Mouse (Mus musculus) neural tube, embryonic 11.5 days (tissue): ENCODE measurements around the gene Gm10097. TPM values are rescaled to one million over a fixed set of nuclear protein-coding genes. Genes with fewer than 3 reads are reported as not detected.

Source experiments
- ATAC-seq: fragments of 200-750 bp; cut with Nextera tagmentation; 2 replicates; pipeline ENCODE4 v1.8.0; 2017; ENCODE audit warnings: moderate number of reproducible peaks, mild to moderate bottlenecking, moderate TSS enrichment, moderate library complexity; ENCODE audit not compliant: insufficient read depth, low FRiP score, low TSS enrichment
- DNase-seq: peaks from one replicate; pipeline ENCODE4 v3.0.0-alpha.2; 2015; ENCODE audit warnings: low spot score
- H3K27ac ChIP-seq: fragments of 300-500 bp; sonication (generic); 2 replicates; pipeline ENCODE4 v1.5.1; 2014; ENCODE audit warnings: low read depth, mild to moderate bottlenecking, low read length
- H3K27me3 ChIP-seq: fragments of 300-500 bp; sonication (generic); 2 replicates; pipeline ENCODE4 v1.6.1; 2014; ENCODE audit warnings: mild to moderate bottlenecking, low read length, mixed read lengths; ENCODE audit not compliant: control insufficient read depth, insufficient read depth
- H3K36me3 ChIP-seq: fragments of 300-500 bp; sonication (generic); 2 replicates; pipeline ENCODE4 v1.6.1; 2014; ENCODE audit warnings: mild to moderate bottlenecking, low read length, moderate library complexity, mixed read lengths; ENCODE audit not compliant: control insufficient read depth, insufficient read depth
- H3K4me1 ChIP-seq: fragments of 300-500 bp; sonication (generic); 2 replicates; pipeline ENCODE4 v1.6.1; 2014; ENCODE audit warnings: low read length, mixed read lengths; ENCODE audit not compliant: control insufficient read depth, insufficient read depth
- H3K4me2 ChIP-seq: fragments of 300-500 bp; sonication (generic); 2 replicates; pipeline ENCODE4 v1.6.1; 2014; ENCODE audit warnings: low read depth, mild to moderate bottlenecking, moderate library complexity
- H3K4me3 ChIP-seq: fragments of 300-500 bp; sonication (generic); 2 replicates; pipeline ENCODE4 v1.5.1; 2014; ENCODE audit warnings: low read depth, low read length
- H3K9ac ChIP-seq: fragments of 300-500 bp; sonication (generic); 2 replicates; pipeline ENCODE4 v1.6.1; 2014; ENCODE audit warnings: mild to moderate bottlenecking, low read length
- H3K9me3 ChIP-seq: fragments of 300-500 bp; sonication (generic); 2 replicates; pipeline ENCODE4 v1.6.1; 2016; ENCODE audit warnings: low read length; ENCODE audit not compliant: control insufficient read depth
- WGBS: fragments of 180-500 bp; shearing (Covaris S2); extraction: QIAGEN DNeasy Blood & Tissue Kit; methylation state at CpG from one replicate; pipeline ENCODE4 v1.1.7; 2014; 5-methylcytosine and 5-hydroxymethylcytosine counted together
- polyA plus RNA-seq: library from polyadenylated mRNA; unstranded; fragments of >200 nt; fragmentation: Nextera tagmentation; extraction: Ambion mirVana; gene quantifications from 2 replicates; pipeline ENCODE4 v1.2.1, GENCODE M21; 2014

Gm10097 gene
- polyA plus RNA-seq, 1 experiment from 2014 or later: not detected

DNA sequence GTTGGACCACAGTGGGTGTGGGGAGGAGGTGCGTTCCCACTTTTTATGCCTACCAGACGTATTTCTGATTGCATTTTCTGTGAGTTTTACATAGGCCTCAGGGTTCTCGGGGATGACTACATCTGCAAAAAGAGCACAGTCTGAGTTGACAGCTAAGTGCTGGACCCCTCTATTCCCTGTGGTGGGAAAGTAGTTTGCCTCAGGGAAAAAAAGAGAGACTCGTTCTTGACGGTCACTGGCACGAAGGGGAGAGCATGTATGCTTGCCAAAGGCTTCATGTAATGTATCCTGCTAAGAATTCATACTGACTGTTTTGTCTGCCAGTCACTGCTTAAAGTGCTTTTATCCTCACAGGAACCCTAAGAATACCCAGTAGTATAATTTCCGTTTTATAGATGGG, 23.8 kb upstream of the Gm10097 start:
- 89% methylated on average over 7 of the region's 7 CpGs for WGBS
- DNase-seq: no peak

DNA sequence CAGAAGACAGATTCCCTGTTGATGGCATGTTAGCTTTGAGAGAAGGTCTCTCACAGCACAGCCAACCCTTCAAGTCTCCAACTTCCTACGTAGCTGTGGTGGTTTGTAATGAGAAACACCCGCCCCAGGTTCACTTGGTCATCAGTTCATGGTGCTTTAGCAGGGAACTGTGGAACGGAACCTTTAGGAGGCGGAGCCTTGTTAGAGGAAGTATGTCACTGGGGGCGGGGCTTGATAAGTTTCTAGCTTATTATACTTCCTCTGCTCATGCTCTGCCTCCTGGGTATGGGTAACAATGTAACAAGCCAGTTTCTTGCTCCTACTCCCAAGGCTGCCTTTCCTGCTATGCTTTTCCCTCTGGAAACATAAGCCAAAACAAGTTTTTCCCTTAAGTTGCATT, 23.3 kb upstream of the Gm10097 start:
- no peak overlapping the region for H3K9ac ChIP-seq
- ATAC-seq: no peak
- H3K4me2 ChIP-seq: no peak overlapping the region
- no peaks in the 10 kb centered on the region for H3K36me3 ChIP-seq
- DNase-seq: no peak
- H3K27me3 ChIP-seq: no peaks in the 10 kb centered on the region
- H3K4me1 ChIP-seq: no peaks in the 10 kb centered on the region
- H3K27ac ChIP-seq: no peak overlapping the region
- H3K9me3 ChIP-seq: no peaks in the 10 kb centered on the region
- 84% methylated on average over 5 of the region's 5 CpGs for WGBS
- no peak overlapping the region for H3K4me3 ChIP-seq

More for the DNA sequence above, 23.8 kb upstream of the Gm10097 start:
- H3K27ac ChIP-seq: no peak overlapping the region
- no peaks in the 10 kb centered on the region for H3K27me3 ChIP-seq
- H3K4me2 ChIP-seq: no peak overlapping the region
- no peak overlapping the region for H3K9ac ChIP-seq
- no peak overlapping the region for H3K4me3 ChIP-seq
- H3K36me3 ChIP-seq: no peaks in the 10 kb centered on the region
- no peaks in the 10 kb centered on the region for H3K9me3 ChIP-seq
- ATAC-seq: no peak
- H3K4me1 ChIP-seq: no peaks in the 10 kb centered on the region

DNA sequence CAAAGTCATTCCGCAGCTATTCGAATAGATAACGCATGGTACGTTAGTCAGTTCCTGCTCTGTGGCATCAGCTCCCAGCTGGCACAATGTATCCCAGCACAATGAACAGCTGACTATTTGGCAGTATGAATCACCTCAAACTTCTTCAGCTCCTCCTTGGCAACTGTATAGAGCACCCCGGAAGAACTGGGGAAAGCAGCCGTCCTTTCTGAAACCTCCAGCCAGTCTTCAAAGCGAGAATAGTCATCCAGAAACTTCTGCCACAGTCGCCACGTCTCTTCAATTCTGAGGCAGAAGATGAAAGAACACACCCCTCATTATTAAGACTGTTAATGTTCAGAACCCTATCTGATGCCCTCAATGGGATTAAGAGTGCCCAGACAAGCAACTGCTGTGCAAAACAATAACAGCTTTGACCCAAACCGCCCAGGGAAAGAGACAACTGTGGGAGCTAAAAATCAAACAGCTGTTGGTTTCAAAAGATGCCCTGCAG, 12.7 kb upstream of the Gm10097 start:
- no peak for ATAC-seq

DNA sequence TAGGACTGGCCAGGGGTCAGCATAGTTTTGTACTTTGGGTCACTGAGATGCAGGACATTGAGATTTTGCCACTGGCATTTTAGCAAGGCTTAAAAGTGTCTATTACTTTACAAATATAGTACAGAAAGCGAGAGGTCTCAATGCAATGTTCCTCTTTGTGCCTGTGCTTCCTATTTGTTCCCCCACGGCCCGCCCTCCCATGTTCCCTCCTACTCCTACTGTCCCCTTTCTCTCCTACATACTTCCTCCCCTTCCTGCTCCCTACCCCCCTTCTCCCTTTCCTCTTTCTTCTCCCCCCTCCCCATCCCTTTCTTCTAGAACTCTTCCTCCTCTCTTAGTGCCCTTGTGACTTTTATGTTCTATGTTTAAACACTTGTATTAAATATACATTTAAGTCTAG, 12.1 kb upstream of the Gm10097 start:
- ATAC-seq (no peak), DNase-seq (no peak)
- Histone ChIP-seq H3K9me3 (no peaks in the 10 kb centered on the region), H3K4me2 (no peak overlapping the region), H3K27ac (no peak overlapping the region), H3K4me1 (no peaks in the 10 kb centered on the region), H3K36me3 (no peaks in the 10 kb centered on the region), H3K4me3 (no peak overlapping the region), H3K9ac (no peak overlapping the region), H3K27me3 (no peaks in the 10 kb centered on the region)
- WGBS: 90% methylated on average over 3 of the region's 3 CpGs

More for the DNA sequence above, 12.7 kb upstream of the Gm10097 start:
- H3K4me1 ChIP-seq: no peaks in the 10 kb centered on the region
- no peak for DNase-seq
- H3K27ac ChIP-seq: no peak overlapping the region
- H3K4me3 ChIP-seq: no peak overlapping the region
- 82% methylated on average over 10 of the region's 10 CpGs for WGBS
- no peak overlapping the region for H3K9ac ChIP-seq
- no peak overlapping the region for H3K4me2 ChIP-seq
- no peaks in the 10 kb centered on the region for H3K9me3 ChIP-seq
- H3K27me3 ChIP-seq: no peaks in the 10 kb centered on the region
- no peaks in the 10 kb centered on the region for H3K36me3 ChIP-seq

DNA sequence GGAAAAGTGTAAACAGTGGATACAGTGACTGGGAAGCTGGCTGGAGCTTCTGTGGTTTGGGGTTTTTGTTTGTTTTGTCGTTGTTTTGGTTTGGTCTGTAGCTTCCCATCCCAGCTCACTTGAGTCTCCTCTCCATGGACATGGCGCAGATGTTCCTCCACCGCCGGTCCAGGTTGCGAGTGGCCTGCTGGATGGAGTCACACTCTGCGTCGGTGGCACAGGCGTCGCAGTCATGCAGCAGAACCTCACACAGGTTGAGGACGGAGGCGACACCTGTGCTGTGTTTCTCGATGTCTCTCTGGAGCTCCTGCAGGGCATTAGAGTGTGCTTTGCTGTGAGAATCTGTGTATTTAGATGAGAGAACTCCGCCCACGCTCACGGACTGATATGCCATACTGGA, 11.3 kb upstream of the Gm10097 start:
- DNase-seq: no peak
- WGBS: 94% methylated on average over 15 of the region's 15 CpGs
- H3K9me3 ChIP-seq: no peaks in the 10 kb centered on the region
- no peak for ATAC-seq
- no peaks in the 10 kb centered on the region for H3K27me3 ChIP-seq
- H3K36me3 ChIP-seq: no peaks in the 10 kb centered on the region
- H3K4me3 ChIP-seq: no peak overlapping the region
- H3K4me2 ChIP-seq: no peak overlapping the region
- no peak overlapping the region for H3K9ac ChIP-seq
- H3K4me1 ChIP-seq: no peaks in the 10 kb centered on the region
- no peak overlapping the region for H3K27ac ChIP-seq

DNA sequence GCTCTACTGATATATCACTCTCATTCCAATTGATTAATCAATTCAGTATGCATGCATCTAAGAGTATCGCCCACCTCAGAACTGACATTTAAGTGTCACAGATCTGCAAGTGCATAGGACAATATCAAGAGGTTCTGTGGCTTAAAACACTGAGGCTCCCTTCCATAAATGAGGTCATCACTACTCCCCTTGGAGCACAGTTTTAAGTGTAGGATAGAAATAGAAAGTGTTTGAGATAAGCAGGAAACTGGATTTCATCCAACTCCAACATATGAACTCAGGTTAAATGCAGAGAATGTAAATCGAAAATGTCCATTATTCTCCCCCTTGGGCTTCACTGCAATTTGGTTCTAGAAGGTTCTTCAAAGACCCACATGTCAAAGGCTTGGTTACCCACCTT, 10.1 kb upstream of the Gm10097 start:
- no peaks in the 10 kb centered on the region for H3K36me3 ChIP-seq
- WGBS: 87% methylated on average over 2 of the region's 2 CpGs
- no peak overlapping the region for H3K4me3 ChIP-seq
- no peaks in the 10 kb centered on the region for H3K9me3 ChIP-seq
- H3K27me3 ChIP-seq: no peaks in the 10 kb centered on the region
- H3K4me1 ChIP-seq: no peaks in the 10 kb centered on the region
- DNase-seq (no peak), ATAC-seq (no peak)
- H3K9ac ChIP-seq: no peak overlapping the region
- H3K4me2 ChIP-seq: no peak overlapping the region
- no peak overlapping the region for H3K27ac ChIP-seq

DNA sequence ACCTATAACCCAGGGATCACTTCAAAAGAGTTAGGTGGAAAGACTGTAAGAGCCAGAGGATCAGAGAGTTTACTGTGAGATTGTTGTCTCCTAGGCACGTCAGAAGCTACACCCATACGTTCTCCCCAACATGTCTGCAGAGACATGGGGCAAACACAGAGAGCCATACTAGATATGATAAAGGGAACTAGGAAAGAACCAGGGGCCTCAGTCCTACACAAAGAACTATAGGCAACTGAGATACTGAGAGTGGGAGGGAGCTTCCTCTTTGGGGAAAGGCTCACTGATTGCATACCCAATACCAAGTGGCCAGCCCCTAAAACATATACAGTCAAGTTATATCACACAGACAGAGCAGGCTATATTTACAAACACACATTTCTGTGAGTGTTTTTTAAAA, 9.0 kb upstream of the Gm10097 start:
- Histone ChIP-seq H3K9me3 (no peaks in the 10 kb centered on the region), H3K4me2 (no peak overlapping the region), H3K27me3 (no peaks in the 10 kb centered on the region), H3K27ac (no peak overlapping the region), H3K9ac (no peak overlapping the region), H3K4me1 (no peaks in the 10 kb centered on the region), H3K36me3 (no peaks in the 10 kb centered on the region), H3K4me3 (no peak overlapping the region)
- no peak for DNase-seq
- WGBS: 88% methylated on average over 2 of the region's 2 CpGs
- ATAC-seq: no peak

DNA sequence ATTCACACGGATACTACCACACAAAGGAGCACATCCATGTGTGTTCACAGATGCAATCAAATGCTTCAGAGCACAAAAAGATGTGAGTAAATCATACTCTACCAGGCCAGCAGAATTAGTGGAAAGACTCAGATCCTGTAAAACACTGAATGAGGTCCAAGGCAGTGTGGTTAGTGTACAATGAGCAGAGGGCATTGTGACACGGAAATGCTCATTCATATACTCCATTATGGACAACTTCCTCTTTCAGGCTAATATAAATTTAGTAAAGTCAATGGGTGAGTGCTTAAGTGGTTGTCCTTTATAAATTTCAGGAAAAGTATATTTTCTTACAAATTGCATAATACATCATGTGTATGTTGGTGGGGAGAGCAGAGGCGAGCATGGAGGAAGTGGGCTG, 1.9 kb upstream of the Gm10097 start:
- WGBS: 85% methylated on average over 3 of the region's 3 CpGs
- no peaks in the 10 kb centered on the region for H3K36me3 ChIP-seq

DNA sequence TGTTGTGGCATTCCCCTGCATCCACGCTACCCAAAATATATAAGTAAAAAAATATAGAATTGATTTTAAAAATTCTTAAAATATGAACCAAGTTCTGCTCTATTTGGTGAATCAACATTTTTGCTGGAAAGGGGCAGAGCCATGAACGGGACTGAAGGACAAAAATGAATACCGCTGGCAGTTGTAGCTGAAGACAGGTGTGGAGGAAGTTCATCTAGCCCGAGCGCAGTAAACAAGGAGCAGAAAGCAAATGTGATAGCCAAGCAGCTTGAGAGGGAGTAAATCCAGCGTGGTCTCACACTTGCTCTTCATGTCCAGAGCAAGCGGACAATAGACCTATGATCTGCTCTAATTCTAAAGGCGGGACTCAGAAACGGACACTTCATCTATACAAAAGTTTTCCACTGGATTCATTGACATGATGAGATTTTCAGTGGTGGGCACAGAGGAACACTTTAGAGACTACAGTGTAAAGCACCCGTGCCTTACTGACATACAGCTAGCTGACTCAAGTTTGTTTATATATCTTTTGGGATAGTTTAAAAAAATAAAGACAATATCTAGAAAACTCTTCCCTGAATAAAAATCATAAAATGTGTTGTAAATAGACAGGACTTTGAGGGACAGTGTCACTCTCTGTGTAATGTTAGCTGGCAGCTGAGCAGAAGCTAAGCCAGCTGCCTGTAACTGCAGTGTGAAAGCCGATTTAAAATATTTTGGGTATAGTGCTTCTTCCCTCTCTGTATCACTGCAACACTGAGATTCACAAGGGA, 1.4 kb downstream of the Gm10097 start:
- 88% methylated on average over 11 of the region's 11 CpGs for WGBS
- Histone ChIP-seq H3K4me2 (no peak overlapping the region), H3K36me3 (no peaks in the 10 kb centered on the region), H3K27me3 (no peaks in the 10 kb centered on the region), H3K27ac (no peak overlapping the region), H3K4me3 (no peak overlapping the region), H3K4me1 (no peaks in the 10 kb centered on the region), H3K9ac (no peak overlapping the region), H3K9me3 (no peaks in the 10 kb centered on the region)
- DNase-seq (no peak), ATAC-seq (no peak)

More for the DNA sequence above, 1.9 kb upstream of the Gm10097 start:
- no peaks in the 10 kb centered on the region for H3K9me3 ChIP-seq
- no peaks in the 10 kb centered on the region for H3K27me3 ChIP-seq
- no peak overlapping the region for H3K4me2 ChIP-seq
- H3K4me1 ChIP-seq: no peaks in the 10 kb centered on the region
- ATAC-seq (no peak), DNase-seq (no peak)
- no peak overlapping the region for H3K9ac ChIP-seq
- no peak overlapping the region for H3K4me3 ChIP-seq
- no peak overlapping the region for H3K27ac ChIP-seq
